Mouse (Mus musculus) lung, postnatal 0 days (tissue): ENCODE data around the gene Rpp25l. TPM values are rescaled to one million over a fixed set of nuclear protein-coding genes. Genes with fewer than 3 reads are reported as not detected.

Experiments
- ATAC-seq: fragments of 200-750 bp; cut with Nextera tagmentation; 2 replicates; pipeline ENCODE4 v1.8.0; 2017; ENCODE audit warnings: moderate library complexity
- DNase-seq: peaks from one replicate; pipeline ENCODE4 v3.0.0-alpha.2; 2016; ENCODE audit warnings: low spot score
- H3K27ac ChIP-seq: fragments of 300-500 bp; sonication (generic); 2 replicates; pipeline ENCODE4 v1.5.1; 2014; ENCODE audit warnings: antibody characterized with exemption, mild to moderate bottlenecking, low read length, mixed read lengths
- H3K27me3 ChIP-seq: fragments of 300-500 bp; sonication (generic); replicated peaks from 2 replicates; pipeline ENCODE4 v1.6.1; 2014; ENCODE audit warnings: low read length, mixed read lengths; ENCODE audit not compliant: insufficient read depth
- H3K36me3 ChIP-seq: fragments of 300-500 bp; sonication (generic); 2 replicates; pipeline ENCODE4 v1.6.1; 2014; ENCODE audit warnings: low read length, mixed read lengths; ENCODE audit not compliant: insufficient read depth
- H3K4me1 ChIP-seq: fragments of 300-500 bp; sonication (generic); 2 replicates; pipeline ENCODE4 v1.6.1; 2014; ENCODE audit warnings: antibody characterized with exemption, low read depth, low read length, mixed read lengths; ENCODE audit not compliant: insufficient read depth
- H3K4me2 ChIP-seq: fragments of 300-500 bp; sonication (generic); replicated peaks from 2 replicates; pipeline ENCODE4 v1.6.1; 2014; ENCODE audit warnings: low read depth, mild to moderate bottlenecking, low read length, moderate library complexity, mixed read lengths
- H3K4me3 ChIP-seq: fragments of 300-500 bp; sonication (generic); 2 replicates; pipeline ENCODE4 v1.5.1; 2014; ENCODE audit warnings: low read depth, low read length
- H3K9ac ChIP-seq: fragments of 300-500 bp; sonication (generic); replicated peaks from 2 replicates; pipeline ENCODE4 v1.6.1; 2014; ENCODE audit warnings: low read depth, mild to moderate bottlenecking
- H3K9me3 ChIP-seq: fragments of 300-500 bp; sonication (generic); 2 replicates; pipeline ENCODE4 v1.6.1; 2016; ENCODE audit warnings: low read length, mixed read lengths
- CTCF ChIP-seq: IDR thresholded peaks from 2 replicates; pipeline ENCODE4 v1.5.1; 2016; ENCODE audit warnings: antibody characterized with exemption, mild to moderate bottlenecking
- EP300 ChIP-seq: IDR thresholded peaks from 2 replicates; pipeline ENCODE4 v1.6.1; 2016; ENCODE audit warnings: antibody characterized with exemption, mild to moderate bottlenecking, control low read depth
- WGBS: fragments of 180-500 bp; shearing (Covaris S2); extraction: QIAGEN DNeasy Blood & Tissue Kit; methylation state at CpG from one replicate; pipeline ENCODE4 v1.1.7; 2014; 5-methylcytosine and 5-hydroxymethylcytosine counted together
- polyA plus RNA-seq: library from polyadenylated mRNA; unstranded; fragments of >200 nt; fragmentation: Nextera tagmentation; extraction: Ambion mirVana; gene quantifications from 2 replicates; pipeline ENCODE4 v1.2.1, GENCODE M21; 2015

The Rpp25l gene
- polyA plus RNA-seq, 1 experiment from 2014 or later = 51.8 TPM

DNA sequence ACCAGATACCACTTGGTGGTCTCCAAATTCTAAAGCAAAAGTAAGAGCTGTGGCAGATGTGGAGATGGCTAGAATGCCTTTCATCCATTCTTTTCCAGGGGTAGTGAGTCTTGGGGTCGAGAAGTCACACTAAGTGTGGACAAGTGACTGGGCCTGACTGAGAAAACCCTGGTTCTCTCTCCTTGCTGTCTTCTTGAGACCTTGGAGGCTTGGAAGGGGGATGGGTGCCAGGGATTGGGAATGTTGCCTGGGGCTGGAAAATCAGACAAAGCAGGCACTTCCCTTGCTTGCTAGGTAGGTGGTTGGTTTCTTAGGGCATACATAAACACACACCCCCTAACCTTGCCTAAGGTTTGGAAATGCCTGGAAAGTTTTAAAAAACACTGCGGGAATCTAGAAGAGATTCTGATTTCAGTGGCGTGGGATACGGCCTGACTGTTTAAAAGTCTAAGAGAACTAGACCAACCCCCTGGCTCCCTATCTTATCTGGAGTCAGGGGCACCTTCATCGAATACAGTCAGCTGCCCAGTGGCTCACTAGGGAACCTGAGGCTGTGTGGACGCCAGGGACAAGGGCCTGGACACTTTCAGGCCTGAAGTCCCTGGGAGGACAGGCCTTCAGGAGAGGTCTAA is 46.4 kb upstream of the Rpp25l start:
- WGBS = 24% methylated on average over 6 of the region's 6 CpGs
- Histone ChIP-seq H3K9me3 (no peaks in the 10 kb centered on the region), H3K9ac (peak overlapping the region; percentile 46), H3K4me1 (peaks cover 17% of the 10 kb centered on the region; the same call in 1 of the 2 replicates), H3K4me3 (no peak overlapping the region), H3K36me3 (no peaks in the 10 kb centered on the region), H3K4me2 (peak overlapping the region; percentile 57), H3K27ac (peak overlapping the region; percentile 92), H3K27me3 (no peaks in the 10 kb centered on the region)
- TF ChIP-seq CTCF = no peak
- no peak for TF ChIP-seq EP300
- DNase-seq (peak; percentile 5), ATAC-seq (no peak)

DNA sequence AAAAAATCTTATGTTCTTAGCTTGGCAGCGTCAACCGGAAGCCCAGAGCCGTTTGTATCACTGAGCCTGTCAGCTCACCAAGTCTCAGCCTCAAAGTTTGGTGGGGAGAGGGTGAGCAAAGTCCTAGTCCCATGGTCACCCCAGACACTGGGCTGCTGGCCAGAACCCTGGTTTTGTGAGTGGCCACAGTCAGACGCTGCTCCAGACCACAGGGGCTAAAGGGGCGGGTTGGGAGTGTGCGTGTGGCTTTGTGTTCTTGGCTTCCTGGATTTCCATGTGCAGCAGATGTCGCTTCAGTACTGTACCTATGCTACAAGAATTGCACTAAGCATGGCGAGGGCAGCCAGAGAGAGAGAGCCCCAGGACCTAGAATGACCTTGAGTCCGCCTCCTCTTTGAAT is 45.9 kb upstream of the Rpp25l start:
- ATAC-seq (no peak), DNase-seq (peak; percentile 12)
- Histone ChIP-seq H3K4me2 (no peak overlapping the region), H3K36me3 (no peaks in the 10 kb centered on the region), H3K27me3 (no peaks in the 10 kb centered on the region), H3K4me1 (peaks cover 17% of the 10 kb centered on the region; the same call in 1 of the 2 replicates), H3K9me3 (no peaks in the 10 kb centered on the region), H3K9ac (no peak overlapping the region), H3K4me3 (no peak overlapping the region), H3K27ac (peak overlapping the region; percentile 92)
- TF ChIP-seq EP300 (no peak), CTCF (no peak)
- 71% methylated on average over 9 of the region's 9 CpGs for WGBS

DNA sequence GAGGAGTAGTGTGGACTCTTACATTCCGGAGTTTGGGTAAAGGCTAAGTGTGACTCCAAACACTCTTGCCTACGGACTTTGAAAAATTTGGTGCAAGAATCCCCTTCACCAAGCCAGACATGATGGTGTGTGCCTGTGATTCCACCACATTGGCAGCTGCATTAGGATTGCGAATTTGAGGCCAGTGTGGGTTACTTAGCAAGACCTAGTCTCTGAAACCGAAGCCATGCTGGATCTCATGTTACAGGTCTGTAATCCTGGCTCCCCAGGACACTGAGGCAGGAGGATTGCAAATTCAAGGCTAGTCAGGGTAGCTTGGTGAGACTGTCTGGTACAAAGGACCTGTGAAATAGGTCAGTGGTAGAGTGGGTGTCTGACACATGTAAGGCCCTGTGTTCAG is 45.4 kb upstream of the Rpp25l start:
- ATAC-seq = no peak
- H3K4me1 ChIP-seq = peaks cover 17% of the 10 kb centered on the region; the same call in 1 of the 2 replicates
- H3K9me3 ChIP-seq = no peaks in the 10 kb centered on the region
- H3K9ac ChIP-seq = no peak overlapping the region
- no peaks in the 10 kb centered on the region for H3K36me3 ChIP-seq
- H3K27ac ChIP-seq = no peak overlapping the region
- H3K4me2 ChIP-seq = no peak overlapping the region
- WGBS = 89% methylated on average over 4 of the region's 4 CpGs
- H3K27me3 ChIP-seq = no peaks in the 10 kb centered on the region
- H3K4me3 ChIP-seq = no peak overlapping the region
- no peak for DNase-seq
- no peak for TF ChIP-seq CTCF
- TF ChIP-seq EP300 = no peak

DNA sequence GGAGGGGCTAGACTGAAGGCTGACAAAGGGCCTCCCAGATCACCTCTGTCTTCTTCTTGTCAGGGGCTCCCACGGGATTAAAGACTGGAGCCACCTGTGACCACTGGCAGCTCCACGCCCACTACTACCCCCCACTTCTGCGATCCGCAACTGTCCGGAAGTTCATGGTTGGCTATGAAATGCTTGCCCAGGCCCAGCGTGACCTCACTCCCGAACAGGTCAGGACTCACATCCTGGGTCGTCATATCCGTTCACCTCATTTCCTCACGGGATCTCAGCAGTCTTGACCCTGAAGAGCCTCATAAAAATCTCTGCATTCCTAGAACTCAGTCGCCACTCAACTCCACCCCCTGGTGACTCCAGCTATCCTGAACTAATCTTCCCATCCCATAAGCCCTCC is 44.7 kb upstream of the Rpp25l start:
- TF ChIP-seq EP300 = no peak
- no peak for DNase-seq
- no peak for ATAC-seq
- Histone ChIP-seq H3K36me3 (no peaks in the 10 kb centered on the region), H3K4me1 (peaks cover 17% of the 10 kb centered on the region; the same call in 1 of the 2 replicates), H3K4me2 (no peak overlapping the region), H3K27me3 (no peaks in the 10 kb centered on the region), H3K9ac (no peak overlapping the region), H3K27ac (no peak overlapping the region), H3K9me3 (no peaks in the 10 kb centered on the region), H3K4me3 (no peak overlapping the region)
- WGBS = 72% methylated on average over 11 of the region's 11 CpGs

DNA sequence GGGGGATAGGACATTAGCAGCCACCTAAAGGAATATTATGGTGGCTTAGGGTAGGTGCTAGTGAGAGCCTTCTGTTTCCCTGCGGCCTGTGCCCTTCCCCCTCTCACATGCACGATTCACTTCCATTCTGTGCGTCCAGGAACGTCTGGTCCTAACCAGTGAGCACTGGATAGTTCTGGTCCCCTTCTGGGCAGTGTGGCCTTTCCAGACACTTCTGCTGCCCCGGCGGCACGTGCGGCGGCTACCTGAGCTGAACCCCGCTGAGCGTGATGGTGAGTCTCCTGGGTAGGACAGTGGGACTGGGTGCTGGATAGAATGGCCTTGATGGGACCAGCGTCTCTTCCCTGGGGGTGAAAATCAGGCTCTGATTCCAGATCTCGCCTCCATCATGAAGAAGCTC is 44.0 kb upstream of the Rpp25l start:
- no peaks in the 10 kb centered on the region for H3K9me3 ChIP-seq
- H3K36me3 ChIP-seq = no peaks in the 10 kb centered on the region
- H3K9ac ChIP-seq = no peak overlapping the region
- H3K27me3 ChIP-seq = no peaks in the 10 kb centered on the region
- DNase-seq (no peak), ATAC-seq (no peak)
- H3K4me1 ChIP-seq = peaks cover 17% of the 10 kb centered on the region; the same call in 1 of the 2 replicates
- H3K4me3 ChIP-seq = no peak overlapping the region
- H3K27ac ChIP-seq = no peak overlapping the region
- 92% methylated on average over 13 of the region's 13 CpGs for WGBS
- TF ChIP-seq EP300 (no peak), CTCF (no peak)
- H3K4me2 ChIP-seq = no peak overlapping the region

DNA sequence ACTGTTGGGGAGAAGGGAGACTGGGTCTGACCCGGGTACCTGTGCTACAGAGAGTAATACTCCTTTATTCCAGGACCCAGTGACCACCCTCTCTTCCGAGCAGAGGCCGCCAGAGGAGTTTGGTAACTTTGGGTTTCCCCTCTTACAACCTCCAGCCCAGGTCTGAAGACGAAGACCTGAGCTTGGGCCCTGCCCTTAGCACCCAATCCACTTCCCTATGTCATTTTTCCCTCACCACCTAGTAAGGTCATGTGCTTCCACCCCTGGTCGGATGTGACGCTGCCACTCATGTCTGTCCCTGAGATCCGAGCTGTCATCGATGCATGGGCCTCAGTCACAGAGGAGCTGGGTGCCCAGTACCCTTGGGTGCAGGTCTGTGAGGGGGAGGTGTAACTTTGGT is 43.1 kb upstream of the Rpp25l start:
- Histone ChIP-seq H3K9ac (no peak overlapping the region), H3K9me3 (no peaks in the 10 kb centered on the region), H3K4me2 (peak overlapping the region; percentile 92), H3K27me3 (no peaks in the 10 kb centered on the region), H3K36me3 (no peaks in the 10 kb centered on the region), H3K27ac (no peak overlapping the region), H3K4me3 (peak overlapping the region; percentile 55), H3K4me1 (peaks cover 12% of the 10 kb centered on the region; the same call in 1 of the 2 replicates)
- 68% methylated on average over 8 of the region's 8 CpGs for WGBS
- ATAC-seq = no peak
- DNase-seq = no peak
- TF ChIP-seq CTCF (no peak), EP300 (no peak)
